8 mouse cellular contexts compared by ENCODE assay signal in the genomic region with DNA sequence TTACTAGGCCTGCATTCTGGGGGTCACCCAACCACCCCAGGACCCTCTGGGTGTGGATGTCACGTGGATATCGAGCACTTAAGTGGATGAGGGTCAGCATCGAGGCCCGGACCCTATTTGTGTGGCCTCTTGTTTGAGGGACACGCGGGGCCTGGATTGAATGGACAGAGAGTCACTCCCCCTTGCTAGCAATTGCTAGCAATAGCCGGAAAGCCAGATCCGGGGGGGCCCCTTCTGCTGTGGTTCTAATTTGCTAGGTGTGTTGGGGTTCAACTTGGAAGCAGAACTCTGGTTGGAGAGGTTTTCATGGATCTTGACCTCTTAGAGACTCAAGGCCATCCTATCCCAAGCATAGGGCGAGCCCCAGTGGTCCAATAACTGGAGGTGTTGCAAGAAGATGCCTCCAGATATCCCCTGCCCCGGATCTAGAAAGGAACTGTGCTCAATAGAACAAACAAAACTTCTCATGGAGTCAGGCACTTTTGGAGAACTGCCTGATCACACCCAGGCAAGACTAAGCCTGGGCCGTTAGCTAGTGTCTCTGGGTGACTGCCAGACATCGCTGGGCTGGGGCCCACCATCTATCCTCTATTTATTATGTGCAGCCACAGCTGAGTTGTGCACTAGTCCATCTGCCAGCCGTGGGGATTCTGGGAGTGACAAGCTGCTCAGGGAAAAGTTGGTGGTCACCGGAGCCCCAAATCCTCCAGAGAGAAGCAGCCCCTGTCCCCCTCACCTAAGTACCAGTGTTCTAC. TPM values are rescaled to one million over a fixed set of nuclear protein-coding genes. Genes with fewer than 3 reads are reported as not detected.
DNase-seq lines count a peak whose midpoint lies in the region; ATAC-seq lines count a peak whose summit lies in the region.

No protein-coding gene starts in this region.

- peak overlapping the region; percentile 100 for H3K4me3 ChIP-seq in heart, embryonic 16.5 days (ENCODE audit: low read length)
- H3K4me3 ChIP-seq in liver, embryonic 15.5 days (replicated peaks) = peak overlapping the region; percentile 79
- H3K4me3 ChIP-seq in neural tube, embryonic 15.5 days (replicated peaks) = peak overlapping the region; percentile 89

- H3K36me3 ChIP-seq in heart, embryonic 16.5 days (ENCODE audit: control insufficient read depth, insufficient read depth) = peaks cover 28% of the 10 kb centered on the region
- H3K36me3 ChIP-seq in liver, embryonic 15.5 days (replicated peaks) = peaks cover 33% of the 10 kb centered on the region
- peaks cover 29% of the 10 kb centered on the region for H3K36me3 ChIP-seq in neural tube, embryonic 15.5 days

- H3K4me1 ChIP-seq in heart, embryonic 16.5 days (ENCODE audit: control insufficient read depth, insufficient read depth, low read length) = peaks cover 56% of the 10 kb centered on the region
- H3K4me1 ChIP-seq in liver, embryonic 15.5 days (replicated peaks) = peaks cover 81% of the 10 kb centered on the region
- H3K4me1 ChIP-seq in neural tube, embryonic 15.5 days = peaks cover 59% of the 10 kb centered on the region

- no peaks in the 10 kb centered on the region for H3K27me3 ChIP-seq in heart, embryonic 16.5 days (ENCODE audit: control insufficient read depth, insufficient read depth, low read length)
- H3K27me3 ChIP-seq in liver, embryonic 15.5 days = no peaks in the 10 kb centered on the region
- H3K27me3 ChIP-seq in neural tube, embryonic 15.5 days (replicated peaks) = no peaks in the 10 kb centered on the region

- 12% methylated on average over 14 of the region's 14 CpGs for WGBS in heart, embryonic 16.5 days
- WGBS in liver, embryonic 15.5 days (ENCODE audit: insufficient replicate concordance) = 33% methylated on average over 14 of the region's 14 CpGs
- WGBS in neural tube, embryonic 15.5 days = 15% methylated on average over 14 of the region's 14 CpGs

- peak overlapping the region; percentile 100 for H3K27ac ChIP-seq in heart, embryonic 16.5 days (ENCODE audit: low read length)
- H3K27ac ChIP-seq in liver, embryonic 15.5 days (replicated peaks) = peak overlapping the region; percentile 98
- peak overlapping the region; percentile 100 for H3K27ac ChIP-seq in neural tube, embryonic 15.5 days (replicated peaks)

- peak; percentile 72 for DNase-seq in 3T3-L1 (ENCODE audit: low read depth, low spot score)
- DNase-seq in T-cell, adult 2 months (ENCODE audit: low spot score) = peak; percentile 25
- DNase-seq in kidney, postnatal 25 days = peak; percentile 44 to 67

- H3K9ac ChIP-seq in heart, embryonic 16.5 days (ENCODE audit: low read length) = peak overlapping the region; percentile 91
- H3K9ac ChIP-seq in liver, embryonic 15.5 days = peak overlapping the region; percentile 96
- peak overlapping the region; percentile 59 for H3K9ac ChIP-seq in neural tube, embryonic 15.5 days (replicated peaks)

- H3K4me2 ChIP-seq in heart, embryonic 16.5 days (ENCODE audit: low read depth, low read length) = peak overlapping the region; percentile 97
- H3K4me2 ChIP-seq in liver, embryonic 15.5 days = peak overlapping the region; percentile 91
- H3K4me2 ChIP-seq in neural tube, embryonic 15.5 days = peak overlapping the region; percentile 72

- ATAC-seq in erythroid progenitor cell, adult 5-6 weeks (replicated peaks; ENCODE audit: low FRiP score, poor library complexity, severe bottlenecking) = peak; percentile 7
- ATAC-seq in heart, embryonic 16.5 days (replicated peaks; ENCODE audit: extremely low read depth, insufficient read depth, low FRiP score) = no peak
- no peak for ATAC-seq in liver, embryonic 15.5 days (ENCODE audit: insufficient read depth)
- no peak; the same call in 1 of the 2 replicates for ATAC-seq in neural tube, embryonic 15.5 days (ENCODE audit: low FRiP score)
- no peak for ATAC-seq in granulocyte monocyte progenitor cell, adult 5-6 weeks (replicated peaks; ENCODE audit: poor library complexity, severe bottlenecking)

- H3K9me3 ChIP-seq in heart, embryonic 16.5 days (replicated peaks; ENCODE audit: control insufficient read depth, low read length) = no peaks in the 10 kb centered on the region
- H3K9me3 ChIP-seq in liver, embryonic 15.5 days (replicated peaks) = no peaks in the 10 kb centered on the region
- H3K9me3 ChIP-seq in neural tube, embryonic 15.5 days (replicated peaks) = no peaks in the 10 kb centered on the region

RNA-seq across cellular contexts. Expression of a gene that starts 0.7 kb away (rescaled TPM):
- total RNA-seq in erythroid progenitor cell, adult 5-6 weeks (2015; ENCODE audit: low replicate concordance) = 4,902 and 5,552 TPM in 2 replicates
- total RNA-seq in erythroid progenitor cell, adult 5-6 weeks (2017; ENCODE audit: low replicate concordance) = 1,509 and 1,723 TPM in 2 replicates
- 5,062 and 5,724 TPM in 2 replicates for polyA plus RNA-seq in heart, embryonic 16.5 days (2015; fragmentation: Nextera tagmentation; extraction: Ambion mirVana)
- polyA plus RNA-seq in liver, embryonic 15.5 days (2015; fragmentation: Nextera tagmentation; extraction: Ambion mirVana) = 5,733 and 6,728 TPM in 2 replicates
- polyA plus RNA-seq in neural tube, embryonic 15.5 days (2015; fragmentation: Nextera tagmentation; extraction: Ambion mirVana) = 12,525 and 12,918 TPM in 2 replicates
- 2,571 and 3,677 TPM in 2 replicates for total RNA-seq in granulocyte monocyte progenitor cell, adult 5-6 weeks (2014; fragmentation: Nextera tagmentation)
- total RNA-seq in granulocyte monocyte progenitor cell, adult 5-6 weeks (2017) = 2,475 and 4,369 TPM in 2 replicates

RNA-seq across cellular contexts. Expression of a gene that starts 12.0 kb away (rescaled TPM):
- 0.42 and 4.0 TPM in 2 replicates for total RNA-seq in erythroid progenitor cell, adult 5-6 weeks (2015; ENCODE audit: low replicate concordance)
- 2.4 and 2.7 TPM in 2 replicates for total RNA-seq in erythroid progenitor cell, adult 5-6 weeks (2017; ENCODE audit: low replicate concordance)
- 7.5 and 8.3 TPM in 2 replicates for polyA plus RNA-seq in heart, embryonic 16.5 days (2015; fragmentation: Nextera tagmentation; extraction: Ambion mirVana)
- 3.3 and 4.2 TPM in 2 replicates for polyA plus RNA-seq in liver, embryonic 15.5 days (2015; fragmentation: Nextera tagmentation; extraction: Ambion mirVana)
- 29.4 TPM in 2 replicates for polyA plus RNA-seq in neural tube, embryonic 15.5 days (2015; fragmentation: Nextera tagmentation; extraction: Ambion mirVana)
- 4.0 and 4.1 TPM in 2 replicates for total RNA-seq in granulocyte monocyte progenitor cell, adult 5-6 weeks (2014; fragmentation: Nextera tagmentation)
- total RNA-seq in granulocyte monocyte progenitor cell, adult 5-6 weeks (2017) = 1.7 and 2.4 TPM in 2 replicates

RNA-seq across cellular contexts. Expression of a gene that starts 52.9 kb away (rescaled TPM):
- total RNA-seq in erythroid progenitor cell, adult 5-6 weeks (2015; ENCODE audit: low replicate concordance) = 0.84 TPM in 1 of 2 replicates, not detected in the other
- 5.1 TPM in 1 of 2 replicates, not detected in the other for total RNA-seq in erythroid progenitor cell, adult 5-6 weeks (2017; ENCODE audit: low replicate concordance)
- polyA plus RNA-seq in heart, embryonic 16.5 days (2015; fragmentation: Nextera tagmentation; extraction: Ambion mirVana) = 115 and 129 TPM in 2 replicates
- 23.0 and 23.4 TPM in 2 replicates for polyA plus RNA-seq in liver, embryonic 15.5 days (2015; fragmentation: Nextera tagmentation; extraction: Ambion mirVana)
- 385 and 432 TPM in 2 replicates for polyA plus RNA-seq in neural tube, embryonic 15.5 days (2015; fragmentation: Nextera tagmentation; extraction: Ambion mirVana)
- total RNA-seq in granulocyte monocyte progenitor cell, adult 5-6 weeks (2014; fragmentation: Nextera tagmentation) = not detected in 2 replicates
- total RNA-seq in granulocyte monocyte progenitor cell, adult 5-6 weeks (2017) = not detected in 2 replicates
